Mouse (Mus musculus) gonadal fat pad, adult 2 months (tissue): Measurements from ENCODE around the gene Muc1. TPM values are rescaled to one million over a fixed set of nuclear protein-coding genes. Genes with fewer than 3 reads are reported as not detected.
A peak's percentile ranks its signal among the peaks of the same experiment; 100 is the strongest.

ENCODE experiments used
- DNase-seq: peaks from one replicate; pipeline ENCODE4 v3.0.0-alpha.2; 2012; ENCODE audit warnings: low read depth
- polyA plus RNA-seq: library from polyadenylated mRNA; depleted of rRNA; stranded (reverse); fragments of >200 nt; gene quantifications from 2 replicates; pipeline ENCODE4 v1.2.3, GENCODE M21; 2012; rRNA removed

Gene Muc1
- polyA plus RNA-seq, 1 experiment: 0.69 TPM

GRCm38 (mm10) chr3:89270051-89270755 lies 41.3 kb downstream of the Muc1 start, which contains the start of gene Slc50a1:
Slc50a1 (minus strand) TSS chr3:89270570.
- DNase-seq: no peak

GRCm38 (mm10) chr3:89270891-89271290 lies 42.0 kb downstream of the Muc1 start:
- peak; percentile 86 for DNase-seq

DNA sequence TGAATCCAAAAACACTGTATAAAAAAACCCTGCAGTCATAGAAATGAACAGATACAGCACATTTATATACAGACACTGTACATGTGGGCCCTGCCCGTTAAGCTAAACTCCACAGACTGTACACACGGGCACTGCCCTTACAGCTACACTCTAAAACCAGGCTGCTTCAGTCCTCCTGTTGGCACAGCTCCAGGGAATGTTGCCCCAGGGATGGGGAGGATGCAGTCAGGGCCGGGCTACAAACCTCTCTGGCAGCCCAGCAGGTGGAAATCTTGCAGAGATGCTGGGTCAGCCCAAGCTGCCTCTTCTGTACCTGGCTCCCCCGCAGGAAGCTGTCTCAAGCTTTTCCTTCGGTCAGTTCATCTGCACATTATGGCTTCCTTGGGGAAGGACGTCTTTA lies 42.9 kb downstream of the Muc1 start:
- no peak for DNase-seq

DNA sequence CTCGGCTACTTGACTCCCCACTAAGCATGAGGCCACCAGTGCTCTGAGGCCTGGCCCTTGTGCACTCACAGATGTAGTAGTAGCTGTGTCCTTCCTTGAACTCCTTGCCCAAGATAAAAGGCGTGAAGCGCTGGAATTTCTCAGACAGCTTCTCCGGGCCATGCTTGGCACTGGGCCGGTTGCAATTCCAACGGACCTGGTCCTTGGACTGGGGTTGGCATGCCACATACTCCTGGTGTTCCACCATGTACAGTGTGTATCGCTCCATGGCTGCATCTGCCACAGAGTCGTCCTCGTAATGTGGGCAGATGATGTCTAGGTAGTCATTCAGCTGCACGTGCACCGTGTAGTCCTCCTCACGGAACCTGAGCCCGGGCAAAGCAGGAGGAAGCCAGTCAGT lies 47.2 kb downstream of the Muc1 start:
- no peak for DNase-seq

GRCm38 (mm10) chr3:89277281-89278021 lies 48.6 kb downstream of the Muc1 start:
- peak; percentile 63 for DNase-seq

GRCm38 (mm10) chr3:89278107-89278506 lies 49.2 kb downstream of the Muc1 start:
- no peak for DNase-seq

DNA sequence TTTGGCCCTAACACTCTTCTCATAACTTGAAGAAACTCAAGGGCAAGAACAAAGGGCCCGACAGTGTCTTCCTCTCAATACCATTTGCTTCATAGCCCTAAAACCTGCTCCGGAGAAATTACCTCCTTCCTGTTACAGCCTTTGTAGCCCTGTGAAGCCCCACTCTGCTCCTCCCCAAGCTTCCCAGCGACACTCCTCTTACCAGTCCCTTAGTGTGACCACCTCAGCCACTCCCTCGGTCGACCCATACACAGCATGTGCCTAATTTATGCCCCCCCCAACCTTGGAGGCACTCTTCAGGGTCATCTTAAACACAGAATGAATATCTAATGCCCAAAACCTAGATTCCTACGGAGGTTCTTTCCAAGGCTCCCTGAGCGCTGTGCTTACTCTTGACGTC lies 49.8 kb downstream of the Muc1 start:
- DNase-seq: no peak

- DNase-seq: peak; percentile 40
Observed at GRCm38 (mm10) chr3:89279153-89279890, 50.5 kb downstream of the Muc1 start.

DNA sequence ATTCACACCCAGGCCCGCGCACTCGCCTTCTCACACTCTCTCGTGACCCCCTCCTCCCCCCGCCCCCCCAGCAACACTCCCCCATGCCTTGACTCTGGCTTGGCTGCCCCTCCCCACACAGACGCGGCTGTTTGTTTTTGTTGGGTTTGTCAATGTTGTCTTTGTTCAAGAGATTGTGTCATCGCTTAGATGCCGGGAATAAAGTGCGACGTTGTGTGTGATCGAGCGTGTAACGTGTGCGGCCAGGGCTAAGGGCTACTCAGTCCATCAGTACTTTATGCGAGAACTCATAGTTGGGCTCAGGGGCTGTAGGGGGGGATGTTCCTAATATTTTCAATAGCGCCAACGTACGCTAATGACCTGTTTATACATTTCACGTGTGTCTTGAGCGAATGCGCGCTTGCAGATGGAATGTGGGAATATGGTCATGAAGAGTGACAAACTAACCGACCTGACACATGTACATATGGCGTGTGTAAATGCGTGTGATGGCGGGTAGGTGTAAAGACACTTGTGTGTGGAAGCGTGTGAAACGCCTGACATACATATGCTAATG lies 51.3 kb downstream of the Muc1 start:
- peak; percentile 23 for DNase-seq

DNA sequence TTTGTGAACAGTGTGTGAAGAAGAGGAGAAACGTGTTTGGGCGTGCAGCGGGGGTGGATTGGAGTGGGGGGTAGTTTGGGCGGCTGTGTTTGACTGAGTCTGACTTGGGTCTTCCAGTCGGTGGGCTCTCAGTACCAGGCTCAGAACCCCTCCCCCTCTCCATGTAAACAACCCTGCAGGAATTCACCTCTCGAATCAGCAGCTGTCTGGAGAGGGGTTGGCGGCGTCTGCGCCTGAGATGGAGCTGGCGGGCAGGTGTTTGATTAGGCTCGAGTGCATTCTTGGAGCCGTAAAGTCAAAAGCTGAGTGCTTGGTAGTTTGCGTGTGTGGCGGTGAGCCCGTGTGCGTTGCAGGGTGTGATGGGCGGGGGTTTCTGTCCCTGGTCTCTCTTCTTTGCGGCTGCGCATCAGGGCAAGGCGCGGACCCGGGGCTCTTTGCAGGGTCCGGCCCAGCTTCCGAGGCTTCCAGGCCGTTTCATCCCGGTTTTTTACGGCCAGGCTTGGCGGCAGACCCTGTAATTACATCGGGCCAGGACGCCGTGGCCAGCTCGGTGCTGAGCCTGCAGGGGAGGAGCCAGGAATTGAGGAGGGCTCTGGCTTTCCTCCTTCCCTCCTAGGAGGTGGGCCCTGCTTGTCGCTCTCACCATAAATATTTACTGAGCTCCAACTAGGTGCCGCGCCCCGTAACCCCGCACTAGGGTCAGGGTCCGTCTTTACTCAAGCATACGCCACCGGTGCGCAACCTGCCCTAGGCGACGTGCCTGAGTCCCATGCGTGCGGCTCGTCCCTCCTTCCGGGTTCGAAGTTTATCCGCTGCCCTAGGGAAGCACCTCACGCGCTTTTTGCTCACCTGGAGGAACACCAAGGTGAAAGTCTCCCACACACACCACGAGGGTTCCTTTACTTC lies 52.0 kb downstream of the Muc1 start, which contains the start of gene Efna1:
TSS of gene Efna1 (minus strand) at position 537 of the 906 bp plus-strand sequence.
- DNase-seq: no peak

GRCm38 (mm10) chr3:89281579-89282290 lies 52.9 kb downstream of the Muc1 start:
- peak; percentile 47 for DNase-seq

GRCm38 (mm10) chr3:89282291-89282643 lies 53.4 kb downstream of the Muc1 start:
- no peak for DNase-seq

Other genes with a start within 250 kb of the Muc1 start
- 38.4 and 45.6 TPM in 2 replicates for gene Rusc1, start 135.7 kb upstream of the Muc1 start, polyA plus RNA-seq
- not detected in 2 replicates for gene Gm43738, start 128.0 kb upstream of the Muc1 start, polyA plus RNA-seq
- gene Fdps, start 127.1 kb upstream of the Muc1 start, polyA plus RNA-seq: 187 and 221 TPM in 2 replicates
- gene Pklr, start 92.9 kb upstream of the Muc1 start, polyA plus RNA-seq: 6.5 and 10.3 TPM in 2 replicates
- 0.77 and 1.1 TPM in 2 replicates for gene Hcn3, start 68.9 kb upstream of the Muc1 start, polyA plus RNA-seq
- 67.9 and 68.0 TPM in 2 replicates for gene Clk2, start 64.3 kb upstream of the Muc1 start, polyA plus RNA-seq
- 105 and 120 TPM in 2 replicates for gene Scamp3, start 51.6 kb upstream of the Muc1 start, polyA plus RNA-seq
- gene Fam189b, start 45.9 kb upstream of the Muc1 start, polyA plus RNA-seq: 12.9 and 14.1 TPM in 2 replicates
- gene Gba, start 26.1 kb upstream of the Muc1 start, polyA plus RNA-seq: 140 and 143 TPM in 2 replicates
- 30.0 and 40.7 TPM in 2 replicates for gene Thbs3, start 13.9 kb upstream of the Muc1 start, polyA plus RNA-seq
- gene Mtx1, start 2.0 kb upstream of the Muc1 start, polyA plus RNA-seq: 150 and 153 TPM in 2 replicates
- 120 and 144 TPM in 2 replicates for gene Krtcap2, start 16.9 kb downstream of the Muc1 start, polyA plus RNA-seq
- gene Trim46, start 17.3 kb downstream of the Muc1 start, polyA plus RNA-seq: 3.0 and 3.3 TPM in 2 replicates
- gene Dpm3, start 30.3 kb downstream of the Muc1 start, polyA plus RNA-seq: 481 and 623 TPM in 2 replicates
- 264 and 294 TPM in 2 replicates for gene Slc50a1, start 41.5 kb downstream of the Muc1 start, polyA plus RNA-seq
- gene Efna1, start 52.1 kb downstream of the Muc1 start, polyA plus RNA-seq: 36.7 and 40.9 TPM in 2 replicates
- 5.2 and 7.3 TPM in 2 replicates for gene Efna3, start 93.9 kb downstream of the Muc1 start, polyA plus RNA-seq
- gene Efna4, start 109.0 kb downstream of the Muc1 start, polyA plus RNA-seq: 13.7 and 15.0 TPM in 2 replicates
- gene Adam15, start 120.9 kb downstream of the Muc1 start, polyA plus RNA-seq: 170 and 223 TPM in 2 replicates
- 2.5 and 3.1 TPM in 2 replicates for gene Dcst2, start 132.9 kb downstream of the Muc1 start, polyA plus RNA-seq
- gene Dcst1, start 136.2 kb downstream of the Muc1 start, polyA plus RNA-seq: 3.6 and 4.3 TPM in 2 replicates
- gene Zbtb7b, start 165.7 kb downstream of the Muc1 start, polyA plus RNA-seq: 71.3 and 87.9 TPM in 2 replicates
- not detected in 2 replicates for gene Lenep, start 173.7 kb downstream of the Muc1 start, polyA plus RNA-seq
- gene Flad1, start 182.8 kb downstream of the Muc1 start, polyA plus RNA-seq: 41.9 and 47.7 TPM in 2 replicates
- gene Cks1b, start 189.3 kb downstream of the Muc1 start, polyA plus RNA-seq: 51.7 and 55.1 TPM in 2 replicates
- gene Shc1, start 189.4 kb downstream of the Muc1 start, polyA plus RNA-seq: 114 and 118 TPM in 2 replicates
- gene Pygo2, start 201.2 kb downstream of the Muc1 start, polyA plus RNA-seq: 38.0 and 43.3 TPM in 2 replicates
- 63.7 and 69.4 TPM in 2 replicates for gene Pbxip1, start 207.6 kb downstream of the Muc1 start, polyA plus RNA-seq
- 75.1 and 82.0 TPM in 2 replicates for gene Pmvk, start 225.5 kb downstream of the Muc1 start, polyA plus RNA-seq